Mouse (Mus musculus): Measurements from ENCODE around the gene Parp2.

The Parp2 gene

DNA sequence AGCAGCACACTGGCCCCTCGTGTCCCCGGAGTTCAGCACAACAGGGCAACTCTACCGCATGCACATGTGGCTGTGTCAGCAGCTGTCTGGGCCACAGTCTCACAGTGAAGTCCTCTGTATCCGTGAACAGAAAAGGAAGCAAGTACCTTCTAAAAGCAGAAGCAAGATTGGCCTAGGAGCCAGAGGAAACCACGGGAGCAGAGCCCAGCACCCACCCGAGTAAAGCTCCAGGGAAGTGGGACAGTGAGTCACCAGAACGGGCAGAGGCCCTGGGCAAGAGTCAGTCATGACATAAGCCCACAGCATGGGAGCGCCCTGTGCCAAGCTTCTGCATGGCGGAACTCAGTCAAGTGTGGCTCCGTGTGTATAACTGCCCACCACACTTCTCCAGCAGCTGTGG lies 26.3 kb downstream of the Parp2 start:
- peak; percentile 98 for DNase-seq

- no peak for DNase-seq
Observed at GRCm38 (mm10) chr14:50834435-50834834, 26.8 kb downstream of the Parp2 start.

DNA sequence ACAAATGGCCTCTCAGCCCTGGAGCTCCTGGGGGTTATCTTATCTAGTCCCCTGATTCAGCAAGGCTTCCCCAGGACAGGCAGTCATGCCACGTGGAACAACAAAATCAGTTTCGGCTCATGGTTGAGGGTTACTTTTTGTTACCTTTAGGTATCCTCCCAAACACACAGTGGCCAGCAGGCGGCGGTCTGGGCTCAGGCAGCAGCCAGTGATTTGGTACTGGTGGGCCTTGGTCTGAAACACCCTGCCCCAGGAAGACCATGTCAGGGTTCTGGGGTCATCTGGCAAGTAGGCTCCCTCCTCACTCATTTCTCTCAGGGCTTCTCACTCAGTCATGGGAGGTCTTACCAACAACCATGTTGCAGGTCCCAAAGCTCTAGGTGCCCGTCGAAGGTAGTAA lies 29.6 kb downstream of the Parp2 start:
- DNase-seq = peak; percentile 92

DNA sequence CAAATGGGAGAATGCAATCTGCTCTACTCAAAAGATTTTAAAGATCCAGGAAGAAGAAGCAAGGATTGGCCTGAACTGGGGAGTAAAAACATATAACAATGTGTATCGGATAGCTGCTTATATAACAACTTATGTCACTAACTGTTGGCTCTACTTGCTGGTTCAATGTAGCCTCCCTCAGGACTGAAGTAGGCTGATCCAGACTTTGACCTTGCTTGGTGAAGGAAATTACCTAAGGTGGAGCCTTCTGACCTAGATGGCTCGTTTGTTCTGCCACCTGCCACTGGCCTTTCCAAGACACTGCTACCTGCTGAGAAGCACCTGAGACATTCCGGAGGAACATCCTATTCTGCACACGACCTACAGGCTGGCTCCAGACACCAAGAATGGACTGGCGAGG lies 48.1 kb downstream of the Parp2 start:
- DNase-seq = peak; percentile 23

DNA sequence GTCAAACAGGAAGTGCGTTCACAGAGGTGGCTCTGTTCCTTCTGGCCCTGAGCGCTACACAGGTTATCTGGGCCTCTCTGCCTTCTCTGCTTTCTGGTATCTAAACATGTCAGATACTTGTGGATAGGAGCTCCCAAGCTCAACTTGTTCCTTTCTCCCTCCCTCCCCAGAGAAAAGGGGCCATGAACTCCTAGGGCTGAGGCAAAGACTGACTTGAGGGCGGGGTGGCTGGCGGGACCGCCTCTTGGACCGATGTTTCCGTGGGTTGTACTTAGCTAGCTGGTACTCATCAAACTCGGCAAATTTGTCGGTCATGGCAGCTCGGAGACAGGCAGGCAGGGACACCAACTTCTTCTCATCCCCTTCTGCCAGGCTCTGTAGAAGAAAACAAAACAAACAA lies 55.0 kb downstream of the Parp2 start:
- DNase-seq = peak; percentile 91

DNA sequence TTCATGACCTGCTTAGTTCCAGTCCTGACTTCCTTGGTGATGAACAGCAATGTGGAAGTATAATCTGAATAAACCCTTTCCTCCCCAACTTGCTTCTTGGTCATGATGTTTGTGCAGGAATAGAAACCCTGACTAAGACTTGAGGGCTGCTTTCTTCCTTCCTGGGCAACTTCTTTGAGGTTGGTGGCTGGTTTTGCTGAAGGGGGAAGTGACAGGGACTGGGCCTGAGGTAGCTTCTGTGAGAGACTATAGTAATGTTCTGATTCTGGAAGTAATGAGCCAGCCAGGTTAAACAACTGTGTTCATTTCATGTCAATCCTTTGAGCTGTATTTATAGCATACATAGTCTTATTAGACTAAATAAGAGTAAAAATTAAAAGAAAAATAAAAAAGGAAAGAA lies 57.4 kb downstream of the Parp2 start:
- peak; percentile 85 for DNase-seq

- peak; percentile 63 for DNase-seq
Observed at GRCm38 (mm10) chr14:50866966-50867365, 59.3 kb downstream of the Parp2 start.

DNA sequence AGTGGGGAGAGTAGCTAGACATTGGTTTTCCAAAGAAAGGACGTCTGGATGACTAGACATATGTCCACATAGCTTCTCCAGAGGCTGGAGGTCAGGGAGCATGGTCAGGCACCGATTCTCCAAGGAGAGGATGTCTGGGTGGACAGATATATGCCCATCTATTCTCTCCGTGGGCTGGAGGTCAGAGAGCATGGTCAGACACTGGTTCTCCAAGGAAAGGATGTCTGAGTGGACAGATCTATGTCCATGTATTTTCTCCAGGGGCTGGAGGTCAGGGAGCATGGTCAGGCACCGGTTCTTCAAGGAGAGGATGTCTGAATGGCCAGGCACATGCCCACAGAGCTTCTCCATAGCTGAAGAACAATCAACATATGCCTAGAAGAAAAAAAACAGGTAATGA lies 60.6 kb downstream of the Parp2 start:
- DNase-seq = peak; percentile 65

- peak; percentile 57 for DNase-seq
Observed at GRCm38 (mm10) chr14:50868656-50869055, 61.0 kb downstream of the Parp2 start.

GRCm38 (mm10) chr14:50869889-50870804 lies 62.5 kb downstream of the Parp2 start, which contains the start of gene Tep1:
Tep1 (minus strand) TSS chr14:50870560.
- peak; percentile 98 for DNase-seq

DNA sequence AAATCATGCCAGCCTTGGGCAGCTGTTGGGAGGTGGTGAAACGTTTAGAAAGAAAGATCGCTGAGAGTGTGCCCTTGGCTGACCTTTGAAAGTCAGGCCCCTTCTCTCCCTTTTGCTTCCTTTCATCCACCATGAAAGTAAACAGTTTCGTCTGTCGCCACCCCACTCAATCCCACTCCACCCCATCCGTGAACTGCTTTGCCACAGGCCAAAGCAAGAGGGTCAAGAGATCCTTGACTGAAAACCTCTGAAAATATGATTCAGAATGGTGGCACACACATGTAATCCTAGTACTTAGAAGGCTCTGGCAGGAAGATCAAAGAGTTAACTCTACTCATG lies 63.1 kb downstream of the Parp2 start:
- no peak for DNase-seq

Data from heart, adult 11 months (tissue).